8 mouse cellular contexts compared by ENCODE assay signal in genomic region chr17:49563416-49563780, GRCm38 (mm10). TPM values are rescaled to one million over a fixed set of nuclear protein-coding genes. Genes with fewer than 3 reads are reported as not detected.
DNase-seq lines count a peak whose midpoint lies in the region; ATAC-seq and TF ChIP-seq lines count a peak whose summit lies in the region.

No protein-coding gene starts in this region.

- no peaks in the 10 kb centered on the region for H3K4me1 ChIP-seq in heart, adult 2 months (ENCODE audit: control insufficient read depth, insufficient read depth, low read length)
- H3K4me1 ChIP-seq in hindbrain, embryonic 12.5 days, result peaks cover 23% of the 10 kb centered on the region
- H3K4me1 ChIP-seq in midbrain, embryonic 13.5 days (replicated peaks), result peaks cover 18% of the 10 kb centered on the region

- H3K79me2 ChIP-seq in heart, adult 2 months (replicated peaks; ENCODE audit: control insufficient read depth, insufficient read depth, low read length), result no peaks in the 10 kb centered on the region

- H3K4me3 ChIP-seq in heart, adult 2 months, result peak overlapping the region; percentile 51
- peak overlapping the region; percentile 47 for H3K4me3 ChIP-seq in hindbrain, embryonic 12.5 days
- peak overlapping the region; percentile 46 for H3K4me3 ChIP-seq in midbrain, embryonic 13.5 days (replicated peaks)

- TF ChIP-seq CTCF in heart, adult 2 months (IDR thresholded peaks at IDR 0.05), result no peak

- H3K9me3 ChIP-seq in hindbrain, embryonic 12.5 days (replicated peaks), result no peaks in the 10 kb centered on the region
- no peaks in the 10 kb centered on the region for H3K9me3 ChIP-seq in midbrain, embryonic 13.5 days

- TF ChIP-seq EP300 in heart, adult 2 months (IDR thresholded peaks at IDR 0.05; ENCODE audit: insufficient read depth, low read depth, low read length), result no peak

- DNase-seq in heart, adult 2 months, result no peak
- DNase-seq in heart, postnatal 25 days (ENCODE audit: low spot score), result no peak
- DNase-seq in ZHBTc4 (ENCODE audit: low read depth, low spot score), result peak; percentile 14
- no peak for DNase-seq in retina, embryonic 14.5 days (ENCODE audit: low spot score)
- no peak for DNase-seq in yolk sac, embryonic 10.5 days (ENCODE audit: low spot score)

- no peaks in the 10 kb centered on the region for H3K36me3 ChIP-seq in heart, adult 2 months (ENCODE audit: control insufficient read depth, insufficient read depth, low read length)
- no peaks in the 10 kb centered on the region for H3K36me3 ChIP-seq in hindbrain, embryonic 12.5 days
- H3K36me3 ChIP-seq in midbrain, embryonic 13.5 days, result no peaks in the 10 kb centered on the region

- H3K27me3 ChIP-seq in heart, adult 2 months (ENCODE audit: control insufficient read depth, insufficient read depth, low read length), result no peaks in the 10 kb centered on the region
- peaks cover 8% of the 10 kb centered on the region; the same call in 1 of the 2 replicates for H3K27me3 ChIP-seq in hindbrain, embryonic 12.5 days
- peaks cover 24% of the 10 kb centered on the region for H3K27me3 ChIP-seq in midbrain, embryonic 13.5 days

- H3K27ac ChIP-seq in heart, adult 2 months, result peak overlapping the region; percentile 75
- H3K27ac ChIP-seq in hindbrain, embryonic 12.5 days, result peak overlapping the region; percentile 24; the same call in 1 of the 2 replicates
- H3K27ac ChIP-seq in midbrain, embryonic 13.5 days, result no peak overlapping the region

- intact Hi-C loops in heart, adult 2 months (cut with DNase I), result loop anchor here (5.0 kb wide), 1 partner anchor 179 kb away; no protein-coding TSS in a partner anchor
- intact Hi-C loops in heart, postnatal 25 days (cut with DNase I), result loop anchor here (10.0 kb wide), 1 partner anchor 191 kb away; no protein-coding TSS in a partner anchor

- TF ChIP-seq POLR2A in heart, adult 2 months (IDR thresholded peaks at IDR 0.05; ENCODE audit: insufficient read depth, low read depth, low read length), result no peak

- H3K9ac ChIP-seq in heart, adult 2 months (ENCODE audit: low read depth, low read length), result peak overlapping the region; percentile 73
- peak overlapping the region; percentile 56 for H3K9ac ChIP-seq in hindbrain, embryonic 12.5 days
- peak overlapping the region; percentile 60; the same call in 1 of the 2 replicates for H3K9ac ChIP-seq in midbrain, embryonic 13.5 days (replicated peaks)

- 21% methylated on average over 4 of the region's 4 CpGs for WGBS in heart, adult 2 months
- WGBS in hindbrain, embryonic 12.5 days, result 31% methylated on average over 4 of the region's 4 CpGs
- WGBS in midbrain, embryonic 13.5 days, result 36% methylated on average over 4 of the region's 4 CpGs

- peak overlapping the region; percentile 74 for H3K4me2 ChIP-seq in hindbrain, embryonic 12.5 days (replicated peaks)
- H3K4me2 ChIP-seq in midbrain, embryonic 13.5 days (replicated peaks), result peak overlapping the region; percentile 84

- peak; percentile 23; the same call in 1 of the 2 replicates for ATAC-seq in hindbrain, embryonic 12.5 days (ENCODE audit: low FRiP score)
- 0 out of 2 replicates have a peak, but pooled peaks have one; percentile 34 for ATAC-seq in midbrain, embryonic 13.5 days
- ATAC-seq in granulocyte monocyte progenitor cell, adult 5-6 weeks (replicated peaks; ENCODE audit: poor library complexity, severe bottlenecking), result no peak

RNA-seq across cellular contexts. Expression of gene Daam2, which starts 0.7 kb away (rescaled TPM):
- 1 to 10 TPM; 6.4 to 8.8 TPM for total RNA-seq in heart, adult 2 months (2021)
- 4.0 and 6.6 TPM in 2 replicates for polyA plus RNA-seq in heart, adult 2 months (2012; rRNA removed)
- 1 to 10 TPM; 8.8 to 9.7 TPM for total RNA-seq in heart, postnatal 25 days (2021)
- polyA plus RNA-seq in hindbrain, embryonic 12.5 days (2016; fragmentation: Nextera tagmentation; extraction: Ambion mirVana), result 5.3 and 6.1 TPM in 2 replicates
- 1.6 and 1.7 TPM in 2 replicates for polyA plus RNA-seq in midbrain, embryonic 13.5 days (2015; fragmentation: Nextera tagmentation; extraction: Ambion mirVana)
- total RNA-seq in granulocyte monocyte progenitor cell, adult 5-6 weeks (2014; fragmentation: Nextera tagmentation), result not detected in 2 replicates
- 0.04 TPM in 1 of 2 replicates, not detected in the other for total RNA-seq in granulocyte monocyte progenitor cell, adult 5-6 weeks (2017)

RNA-seq across cellular contexts. Expression of gene Kif6, which starts 51.5 kb away (rescaled TPM):
- 1 to 10 TPM; 2.3 to 2.6 TPM for total RNA-seq in heart, adult 2 months (2021)
- polyA plus RNA-seq in heart, adult 2 months (2012; rRNA removed), result 2.1 and 4.0 TPM in 2 replicates
- 1 to 10 TPM; 1.4 to 4.2 TPM for total RNA-seq in heart, postnatal 25 days (2021)
- polyA plus RNA-seq in hindbrain, embryonic 12.5 days (2016; fragmentation: Nextera tagmentation; extraction: Ambion mirVana), result 3.2 and 4.3 TPM in 2 replicates
- polyA plus RNA-seq in midbrain, embryonic 13.5 days (2015; fragmentation: Nextera tagmentation; extraction: Ambion mirVana), result 2.4 and 3.6 TPM in 2 replicates
- total RNA-seq in granulocyte monocyte progenitor cell, adult 5-6 weeks (2014; fragmentation: Nextera tagmentation), result not detected in 2 replicates
- 0.39 TPM in 1 of 2 replicates, not detected in the other for total RNA-seq in granulocyte monocyte progenitor cell, adult 5-6 weeks (2017)

Comparison
In these comparisons a context has a peak if more than half of its experiments do, and no peak if none do; other contexts are left out.
1. RNA of gene Daam2, which starts 0.7 kb away (total RNA-seq): 8.8 to 9.7 TPM in heart, postnatal 25 days and 6.4 to 8.8 TPM in heart, adult 2 months; 0.04 TPM in granulocyte monocyte progenitor cell, adult 5-6 weeks; every median in the first group is over 4 times any median in the second.
2. Peak in every context shown above with its lines, with median percentiles within 50 percentile points of each other: H3K4me3 ChIP-seq and H3K9ac ChIP-seq.